Mouse (Mus musculus): ENCODE data around the gene Ano4.
A peak's percentile ranks its signal among the peaks of the same experiment; 100 is the strongest.

Ano4 gene

DNA sequence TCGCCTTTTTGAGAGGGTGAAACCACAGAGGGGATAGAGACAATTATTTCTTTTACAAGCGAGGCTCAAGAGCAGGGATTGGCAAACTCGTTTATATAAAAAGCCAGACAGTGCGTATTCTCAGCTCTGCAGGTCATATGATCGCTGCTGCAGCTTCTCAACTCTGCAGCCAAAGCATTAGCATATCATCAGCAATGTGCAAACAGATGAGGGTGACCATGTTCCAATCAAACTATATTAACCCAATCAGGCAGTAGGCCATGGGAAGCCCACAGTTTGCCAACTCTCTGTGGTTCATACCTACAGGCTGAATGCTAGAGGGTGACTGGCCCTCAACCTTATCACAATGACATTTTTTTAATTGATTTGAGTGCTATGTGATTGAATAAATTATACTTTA lies 64.2 kb downstream of the Ano4 start:
- no peak for DNase-seq (ENCODE audit: low read depth)

DNA sequence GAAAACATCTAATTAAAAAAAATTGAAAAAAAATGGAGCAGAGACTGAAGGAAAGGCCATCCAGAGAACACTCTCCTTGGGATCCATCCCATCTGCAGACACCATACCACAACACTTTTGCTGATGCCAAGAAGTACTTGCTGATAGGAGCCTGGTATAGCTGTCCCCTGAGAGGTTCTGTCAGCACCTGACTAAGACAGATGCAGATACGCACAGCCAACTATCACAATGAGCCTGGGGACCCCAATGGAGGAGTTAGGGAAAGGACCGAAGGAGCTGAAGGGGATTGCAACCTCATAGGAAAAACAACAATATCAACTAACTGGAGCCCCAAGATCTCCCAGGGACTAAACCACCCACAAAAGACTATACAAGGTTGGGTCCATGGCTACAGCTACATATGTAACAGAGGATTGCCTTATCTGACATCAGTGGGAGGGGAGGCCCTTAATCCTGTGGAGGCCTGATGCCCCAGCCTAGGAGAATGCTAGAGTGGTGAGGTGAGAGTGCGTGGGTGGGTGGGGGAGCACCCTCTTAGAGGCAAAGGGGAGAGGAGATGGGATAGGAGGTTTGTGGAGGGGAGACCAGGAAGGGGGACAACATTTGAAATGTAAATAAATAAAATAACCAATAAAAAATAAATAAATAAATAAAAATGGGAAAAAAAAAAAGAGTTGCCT lies 71.4 kb downstream of the Ano4 start:
- DNase-seq (ENCODE audit: low read depth): no peak

DNA sequence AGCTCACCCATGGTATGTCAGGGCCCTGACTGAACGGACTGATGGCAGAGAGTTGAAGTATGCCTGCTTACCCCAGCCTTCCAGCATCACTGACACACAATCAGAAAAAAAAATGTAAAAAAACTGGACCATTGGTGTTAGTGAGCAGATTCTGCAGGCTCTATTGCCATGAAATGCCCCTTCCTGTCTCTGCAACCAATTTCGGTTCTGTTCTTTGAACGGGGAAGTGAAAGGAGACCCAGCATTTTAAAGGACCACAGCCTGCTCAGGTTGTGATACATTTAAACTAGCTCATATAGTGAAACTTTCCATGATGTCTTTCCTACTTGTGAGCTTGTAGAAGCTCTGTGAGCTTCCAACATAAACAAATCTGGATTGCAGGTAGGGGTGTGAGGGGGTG lies 77.2 kb downstream of the Ano4 start:
- no peak for DNase-seq (ENCODE audit: low read depth)

DNA sequence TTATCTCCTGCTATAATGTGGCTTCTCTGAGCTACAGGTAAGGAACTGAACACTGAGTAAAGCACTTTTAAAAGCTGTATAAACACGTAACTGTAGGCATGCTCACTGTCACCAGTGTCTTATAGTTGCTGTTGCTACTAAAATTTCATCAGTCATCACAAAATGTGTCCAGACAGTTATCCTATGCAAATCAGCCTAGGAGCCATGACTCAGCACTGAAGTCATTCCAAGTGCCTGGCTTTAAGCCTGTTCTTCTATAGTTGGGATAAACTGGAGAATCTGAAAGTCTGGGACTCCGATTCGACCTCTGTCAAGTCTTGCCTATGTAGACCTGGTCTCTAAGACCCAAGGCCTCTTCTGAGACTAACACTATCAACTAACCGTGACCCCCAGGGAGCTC lies 81.2 kb downstream of the Ano4 start:
- peak; percentile 12 for DNase-seq (ENCODE audit: low read depth)

DNA sequence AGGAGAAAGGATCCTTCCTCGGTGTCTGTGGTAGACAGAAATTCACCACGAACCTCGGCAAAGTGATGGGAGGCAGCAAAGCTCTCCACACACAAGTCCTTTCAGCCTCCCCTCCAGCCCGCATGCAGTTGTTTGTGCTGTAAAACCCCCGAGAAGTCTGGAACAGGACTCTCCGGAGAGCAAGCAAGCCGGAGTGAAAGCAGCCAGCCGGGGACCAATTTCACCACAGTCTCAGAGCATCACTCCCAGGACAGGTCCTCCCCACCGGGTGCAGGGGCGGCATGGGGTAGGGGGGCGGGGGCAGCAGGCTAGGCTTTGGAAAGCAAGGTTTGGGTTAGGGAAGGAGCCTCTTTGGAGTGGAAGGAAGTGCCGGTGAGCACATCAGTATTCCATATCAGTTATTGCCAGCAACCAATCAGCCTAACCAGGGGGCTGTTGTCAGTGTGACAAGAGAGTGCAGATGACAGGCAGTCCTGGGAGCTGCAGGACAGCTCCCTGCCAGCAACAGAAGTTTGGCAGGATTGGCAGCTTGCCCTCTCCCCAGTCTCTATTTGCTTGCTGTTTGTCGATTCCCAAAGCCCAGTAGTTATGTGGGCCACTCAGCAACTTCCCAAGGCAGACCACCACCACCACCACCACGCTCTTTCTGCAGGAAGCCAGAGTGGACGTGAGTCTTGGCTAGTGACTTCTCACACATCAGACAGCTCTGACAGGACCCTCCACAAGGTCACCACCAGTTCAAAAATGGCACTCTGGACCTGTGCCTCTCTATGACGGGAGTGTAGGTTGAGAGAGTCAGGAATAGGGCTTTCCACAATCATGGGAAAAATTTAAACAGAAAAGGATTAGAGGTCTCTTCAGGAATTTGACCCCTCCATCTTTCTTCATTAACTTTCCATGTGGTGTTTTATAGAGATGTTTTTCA lies 86.8 kb downstream of the Ano4 start:
- DNase-seq (ENCODE audit: low read depth): no peak

DNA sequence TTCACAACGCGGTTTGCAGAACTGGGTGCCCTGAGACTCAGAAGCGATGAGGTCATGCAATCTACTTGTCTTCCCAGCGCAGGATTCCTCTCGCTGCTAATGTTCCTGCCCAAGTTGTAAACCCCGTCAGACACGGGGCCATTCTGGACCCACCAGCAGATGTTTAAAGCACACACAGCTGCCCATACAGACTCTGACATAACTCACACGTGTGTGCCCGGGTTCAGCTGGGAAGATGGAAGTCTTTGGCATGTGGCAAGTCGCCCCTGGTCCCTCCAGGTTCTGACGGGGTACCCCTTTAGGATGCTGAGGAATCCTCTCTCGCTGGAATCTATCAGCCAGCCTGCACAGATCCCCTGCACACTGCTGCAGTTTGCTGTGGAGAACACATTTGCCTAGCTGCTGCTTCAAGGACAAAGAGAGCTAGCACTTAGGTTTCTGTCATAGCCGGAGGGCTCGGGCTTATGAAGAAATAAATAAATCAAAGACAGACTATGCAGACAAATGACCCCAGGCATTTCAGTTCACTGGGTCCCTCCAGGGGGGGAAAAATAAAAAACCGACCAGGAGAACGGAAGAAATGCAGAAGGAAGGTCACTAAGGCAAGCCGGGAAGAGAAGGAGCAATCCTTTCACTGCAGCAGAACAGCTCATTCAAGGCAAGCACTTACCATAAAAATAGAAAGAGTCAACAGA lies 87.7 kb downstream of the Ano4 start:
- no peak for DNase-seq (ENCODE audit: low read depth)

DNA sequence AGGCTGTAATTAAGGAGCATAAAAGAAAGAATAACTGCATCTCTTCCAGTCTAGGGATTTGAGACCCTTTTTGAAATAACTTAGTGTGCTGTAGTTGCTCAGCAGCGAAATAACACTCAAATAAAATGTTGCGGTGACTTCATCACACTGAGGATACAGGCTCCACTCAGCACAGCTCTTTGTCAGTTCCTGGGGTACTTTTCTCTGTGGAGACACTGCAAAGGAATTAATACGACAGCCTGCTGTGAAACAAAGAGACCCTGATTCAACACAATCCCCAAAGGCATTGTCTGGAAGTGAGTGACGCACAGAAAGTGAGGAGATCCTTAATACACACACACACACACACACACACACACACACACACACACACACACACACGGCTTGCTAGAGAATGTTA lies 89.8 kb downstream of the Ano4 start:
- DNase-seq (ENCODE audit: low read depth): no peak

DNA sequence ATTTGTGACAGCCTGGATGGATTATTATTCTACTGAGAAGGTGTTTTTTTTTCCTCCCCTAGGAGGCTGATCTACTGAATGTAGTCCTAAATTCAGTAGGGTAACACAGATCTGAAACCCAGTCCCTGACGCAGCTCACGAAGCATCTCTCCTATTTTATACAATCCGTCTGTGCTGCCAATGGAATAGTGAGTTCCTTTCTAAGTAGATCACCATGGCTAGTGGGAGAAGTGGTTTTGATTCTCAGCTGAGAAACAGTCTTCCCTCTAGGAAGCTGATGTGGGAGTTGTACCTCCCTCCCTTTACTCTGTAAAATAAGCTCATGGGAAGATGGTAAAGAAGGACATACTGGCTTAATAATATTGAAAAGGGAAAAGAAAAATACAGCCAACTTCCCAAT lies 90.8 kb downstream of the Ano4 start:
- DNase-seq (ENCODE audit: low read depth): no peak

DNA sequence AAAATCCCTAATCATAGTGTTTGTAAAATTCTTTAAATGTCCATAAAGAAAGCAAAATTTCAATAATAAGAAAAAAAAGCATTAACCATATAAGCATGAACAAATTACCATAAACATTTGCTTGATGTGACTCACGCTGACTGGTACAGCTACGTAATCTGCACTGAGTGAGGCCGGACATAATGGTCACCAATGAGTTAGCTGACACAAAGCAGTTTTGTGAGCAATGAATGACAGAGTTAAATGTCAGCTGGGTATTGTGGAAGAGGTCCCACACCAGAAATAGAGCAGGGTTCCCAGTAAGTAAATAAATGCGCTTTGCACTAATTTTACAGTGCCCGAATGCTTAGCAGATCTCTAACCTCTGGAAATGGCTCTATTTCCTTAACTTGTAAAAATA lies 91.9 kb downstream of the Ano4 start:
- no peak for DNase-seq (ENCODE audit: low read depth)

DNA sequence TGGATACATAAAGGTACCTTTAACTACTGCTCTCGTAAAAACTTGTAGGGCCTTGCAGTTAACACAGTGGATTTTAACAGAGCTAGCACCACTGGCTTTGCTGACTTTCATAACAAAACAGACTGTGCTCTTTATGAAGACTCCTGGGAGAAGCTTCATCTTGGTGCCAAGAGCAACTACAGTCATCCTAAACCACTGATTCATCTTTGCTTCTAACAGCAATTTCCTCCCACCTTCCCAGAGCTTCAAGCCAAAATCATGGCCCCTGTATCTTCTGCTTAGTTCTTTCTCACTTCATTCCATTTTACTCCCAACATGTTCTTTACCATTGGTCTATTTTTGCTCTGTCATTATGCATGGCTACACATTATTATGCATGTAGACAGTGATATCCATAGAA lies 100.8 kb downstream of the Ano4 start:
- no peak for DNase-seq (ENCODE audit: low read depth)

DNA sequence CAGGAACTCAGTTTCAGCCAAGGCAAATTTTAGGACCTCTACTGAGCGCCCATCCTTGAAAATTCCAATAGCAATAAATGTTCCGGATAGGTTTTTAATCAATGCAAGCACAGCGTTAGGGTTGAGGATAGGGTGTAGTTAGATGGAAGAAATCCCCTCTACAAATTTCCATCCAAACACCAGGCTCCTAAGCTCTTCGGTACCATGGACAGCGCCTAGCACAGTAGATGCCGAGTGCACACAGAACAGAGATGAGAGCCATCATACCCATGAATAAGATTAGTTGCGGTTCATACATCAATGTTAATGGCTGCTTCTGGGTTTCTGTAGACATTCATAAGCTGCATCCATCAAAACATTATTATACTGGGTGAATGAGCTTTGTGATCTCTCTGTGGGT lies 120.0 kb downstream of the Ano4 start:
- peak; percentile 81 for DNase-seq (ENCODE audit: low read depth)

DNA sequence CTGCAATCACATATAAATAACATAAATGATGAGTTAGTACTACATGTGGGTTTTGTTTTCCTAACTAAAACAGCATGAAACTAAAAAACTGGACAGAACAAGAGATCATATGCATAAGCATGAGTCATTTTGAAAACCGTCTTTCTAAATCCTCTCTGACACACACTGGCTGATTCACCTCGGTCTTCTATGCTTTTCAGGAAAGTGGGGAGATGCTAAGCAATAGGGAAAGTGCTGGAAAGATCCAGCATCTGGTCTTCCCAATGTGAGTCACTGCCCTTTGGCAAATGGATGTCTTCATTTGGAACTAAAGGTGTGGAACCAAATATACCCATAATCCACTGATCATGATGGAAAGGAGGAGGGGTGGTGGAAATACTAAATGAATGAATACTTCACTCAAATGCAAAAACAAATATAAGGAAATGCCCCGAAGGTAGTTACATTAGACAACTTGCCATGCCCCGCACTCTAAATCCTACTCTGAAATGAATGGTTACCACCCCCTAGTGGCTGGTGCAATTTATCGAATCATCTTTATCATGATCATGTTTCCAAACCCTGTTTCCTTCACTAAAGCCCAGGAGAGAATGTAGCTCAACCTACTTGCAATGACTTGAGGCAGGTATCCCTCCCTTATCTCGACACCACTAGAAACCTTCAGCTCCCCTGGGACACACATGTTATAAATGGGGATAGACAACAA lies 122.1 kb downstream of the Ano4 start:
- peak; percentile 13 for DNase-seq (ENCODE audit: low read depth)

DNA sequence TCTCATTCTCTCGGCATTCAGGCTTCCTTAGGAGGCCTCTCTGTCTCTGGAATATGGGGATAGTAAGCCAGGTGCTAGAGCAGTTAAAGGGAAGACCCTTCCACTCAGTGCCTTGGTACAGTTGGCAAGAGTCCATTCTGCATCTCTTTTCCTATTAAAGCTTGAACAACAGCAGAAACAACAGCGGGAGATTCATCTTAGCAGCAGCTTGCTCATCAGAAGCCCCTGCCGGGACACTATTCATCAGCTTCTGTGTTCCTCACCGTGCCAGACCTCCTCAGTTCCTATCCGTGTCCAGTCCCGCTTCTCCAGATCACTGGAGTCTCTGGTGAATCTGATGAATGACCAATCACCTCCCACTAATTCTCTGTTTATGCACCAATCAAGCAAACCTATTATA lies 128.5 kb downstream of the Ano4 start:
- DNase-seq (ENCODE audit: low read depth): no peak

DNA sequence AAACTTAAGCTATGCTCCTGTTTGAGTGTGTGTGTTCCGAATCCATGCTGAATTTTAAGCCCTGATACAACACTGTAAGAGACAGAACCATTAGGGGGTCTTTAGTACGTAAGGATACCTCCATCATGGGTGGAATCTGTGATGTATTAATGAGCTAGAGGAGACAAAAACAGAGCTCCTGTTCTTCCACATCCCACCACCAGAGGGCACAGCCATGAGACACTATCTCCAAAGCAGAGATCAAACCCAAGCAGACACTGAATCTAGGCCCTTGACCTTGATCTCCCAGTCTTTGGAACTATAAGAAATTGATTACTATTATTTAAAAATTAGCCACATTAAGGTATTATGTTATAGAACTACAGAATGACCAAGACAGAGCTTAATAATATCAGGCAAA lies 138.7 kb downstream of the Ano4 start:
- DNase-seq (ENCODE audit: low read depth): peak; percentile 57

DNA sequence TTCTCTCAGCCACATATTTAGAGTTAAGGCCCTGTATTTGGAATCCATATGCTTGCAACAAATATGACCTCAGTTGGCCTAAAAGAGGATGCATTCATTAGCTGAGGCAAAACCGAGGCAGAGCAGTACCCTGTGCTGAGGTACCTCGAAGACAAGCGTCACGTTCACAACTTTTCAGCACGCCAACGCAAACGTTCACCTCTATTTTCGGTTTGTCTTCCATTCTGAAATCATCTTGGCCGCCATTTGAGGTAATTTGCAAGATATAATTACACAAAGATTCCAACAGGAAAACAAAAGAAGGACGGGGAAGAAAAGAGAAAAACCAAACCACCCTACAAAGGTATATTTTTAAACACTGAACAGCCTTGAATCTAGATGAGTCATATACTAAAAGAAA lies 148.1 kb downstream of the Ano4 start:
- DNase-seq (ENCODE audit: low read depth): no peak

DNA sequence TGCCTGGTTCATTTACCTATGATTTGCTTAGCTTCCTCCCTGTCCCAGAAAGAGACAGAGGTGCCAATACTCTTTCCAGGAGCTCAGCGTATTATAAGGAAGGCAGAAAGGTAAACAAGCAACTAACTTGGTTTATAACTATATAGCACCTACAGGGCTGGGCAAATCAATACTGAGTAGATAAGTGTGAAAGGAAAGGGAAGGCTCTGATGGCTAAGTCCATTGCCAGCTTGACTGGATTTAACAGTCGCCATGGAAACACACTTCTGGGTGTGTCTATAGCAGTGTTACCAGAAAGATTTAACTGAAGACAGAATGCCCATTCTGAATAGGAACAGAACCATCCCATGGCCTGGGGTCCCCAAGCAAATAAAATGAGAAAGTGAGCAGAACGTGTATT lies 149.5 kb downstream of the Ano4 start:
- DNase-seq (ENCODE audit: low read depth): no peak

DNA sequence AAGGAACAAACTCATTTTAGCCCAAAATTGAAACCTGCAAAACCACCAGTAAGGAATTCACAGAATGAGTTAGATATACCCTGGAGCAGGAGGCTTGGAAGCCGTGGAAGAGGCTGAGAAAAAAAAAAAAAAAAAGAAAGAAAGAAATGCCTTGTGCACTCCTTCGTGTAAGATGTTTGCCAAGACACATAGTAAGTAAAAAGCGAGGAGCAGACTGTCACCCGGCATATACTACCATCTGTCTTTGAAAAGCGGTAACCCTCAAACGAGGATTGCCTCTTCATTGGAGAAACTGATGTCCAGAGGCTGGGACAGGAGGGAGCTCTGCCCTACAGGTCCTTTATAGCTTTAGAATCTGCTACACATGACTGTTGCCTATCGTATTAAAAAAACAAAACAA lies 150.1 kb downstream of the Ano4 start:
- no peak for DNase-seq (ENCODE audit: low read depth)

DNA sequence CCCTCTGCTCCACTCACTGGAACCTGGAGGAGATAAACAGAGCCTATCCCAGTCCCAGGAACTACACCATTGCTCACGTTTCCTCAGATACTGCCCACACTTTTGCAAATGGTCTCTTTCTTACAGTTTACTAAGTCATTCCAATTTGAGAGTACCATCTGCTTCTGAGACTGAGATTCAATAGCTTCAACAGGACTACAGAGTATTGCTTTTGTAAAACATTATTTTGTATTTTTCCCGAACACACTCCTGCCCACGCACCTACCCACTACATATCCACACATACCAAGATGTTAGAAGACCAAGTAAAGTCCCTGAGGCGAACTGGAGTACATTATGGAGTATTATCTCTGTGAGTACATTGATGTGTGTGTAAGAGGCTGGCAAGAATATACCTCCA lies 166.6 kb downstream of the Ano4 start:
- DNase-seq (ENCODE audit: low read depth): no peak

DNA sequence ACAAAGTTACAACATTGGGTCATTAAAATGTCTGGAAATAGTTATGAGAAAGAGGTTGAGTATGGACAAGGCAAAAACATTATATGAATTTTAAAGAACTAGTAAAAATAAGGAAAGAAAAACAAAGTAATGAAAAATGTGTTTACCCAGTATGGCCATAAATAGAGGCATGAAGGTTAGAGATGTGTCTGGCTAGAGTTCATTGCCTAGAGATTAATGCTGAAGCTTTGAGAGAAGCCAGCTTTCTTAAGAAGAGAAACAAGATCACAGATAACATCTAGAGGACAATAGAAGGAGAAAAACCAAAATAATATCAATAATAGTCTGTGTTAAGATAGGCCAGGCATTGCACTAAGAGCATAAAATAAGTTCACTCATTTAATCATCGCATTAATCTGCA lies 180.0 kb downstream of the Ano4 start:
- DNase-seq (ENCODE audit: low read depth): no peak

DNA sequence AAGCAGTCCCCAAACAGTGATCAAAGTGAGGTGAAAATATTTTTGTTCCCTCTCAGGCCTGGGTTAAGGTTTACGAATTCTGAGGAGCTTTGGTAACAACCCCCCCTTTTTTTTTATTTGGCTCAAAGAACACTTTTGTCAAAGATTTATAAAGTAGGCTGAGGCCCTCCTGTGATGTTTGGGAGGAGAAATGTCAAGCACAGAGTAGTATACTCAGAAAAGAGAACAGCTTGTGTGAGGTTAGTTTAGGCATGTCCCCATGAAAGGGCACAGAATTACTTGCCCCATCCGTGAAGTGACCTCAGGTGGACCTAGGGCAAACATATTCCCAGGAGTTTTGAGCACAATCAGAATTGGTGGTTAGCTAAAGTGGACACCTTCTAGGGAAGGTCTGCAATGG lies 189.1 kb downstream of the Ano4 start:
- no peak for DNase-seq (ENCODE audit: low read depth)

DNA sequence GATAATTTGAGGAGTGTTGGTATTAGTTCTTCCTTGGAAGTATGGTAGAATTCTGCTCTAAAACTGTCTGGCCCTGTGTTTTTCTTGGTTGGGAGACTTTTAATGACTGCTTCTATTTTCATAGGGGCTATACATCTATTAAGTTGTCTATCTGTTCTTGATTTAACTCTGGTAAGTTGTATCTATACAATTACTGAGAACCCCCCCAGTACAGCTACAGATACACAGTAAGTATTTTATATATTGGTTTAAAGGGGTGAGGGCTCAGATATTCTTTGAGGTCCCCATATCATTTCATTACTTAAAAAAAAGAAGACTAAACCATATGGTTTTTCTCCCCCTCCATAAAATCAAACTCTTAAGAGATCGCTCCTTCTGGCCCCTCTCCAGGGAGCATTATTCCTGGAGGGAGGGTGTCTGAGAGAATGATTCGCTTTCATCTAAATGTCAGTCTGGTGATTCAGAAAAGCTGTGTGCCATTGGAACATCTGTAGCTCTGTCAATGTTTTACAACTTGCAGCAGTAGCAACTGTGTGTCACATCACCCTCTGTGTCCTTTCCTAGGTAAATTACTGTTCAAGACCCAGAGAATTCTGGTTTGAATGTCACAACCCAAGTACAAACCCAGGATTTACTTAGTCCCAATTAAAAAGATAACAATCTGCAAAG lies 189.6 kb downstream of the Ano4 start:
- no peak for DNase-seq (ENCODE audit: low read depth)

DNA sequence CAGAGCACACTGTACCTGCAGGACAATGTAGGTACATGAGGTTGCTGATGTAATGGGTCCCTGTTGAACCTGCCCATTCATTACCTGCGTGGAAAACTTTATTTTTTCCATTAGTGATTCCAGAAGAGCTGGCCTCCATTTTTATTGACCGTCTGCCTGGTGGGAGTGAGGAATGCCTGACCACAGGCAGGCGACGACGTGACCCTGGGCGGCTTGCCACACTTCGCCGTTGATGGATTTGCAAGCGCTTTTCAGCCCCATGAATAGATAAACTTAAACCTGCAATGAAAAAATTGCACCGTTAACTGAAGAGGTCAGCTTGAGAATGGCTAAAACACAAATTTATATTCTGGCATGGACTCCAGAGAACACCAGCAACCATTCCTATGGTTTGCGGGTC lies 195.4 kb downstream of the Ano4 start:
- DNase-seq (ENCODE audit: low read depth): peak; percentile 25
